Mouse (Mus musculus): Measurements from ENCODE around the gene Csdc2.
"Not testable (repeated sequence)": the region's sequence is repeated elsewhere in the genome, so short reads cannot be mapped to it uniquely, and the experiment has no call there.

Csdc2 gene

GRCm38 (mm10) chr15:81954716-81955115, 18.2 kb downstream of the Csdc2 start:
- no peak for DNase-seq (ENCODE audit: low spot score in 2 of 2)

- DNase-seq (ENCODE audit: low spot score in 2 of 2), result no peak
Measured at GRCm38 (mm10) chr15:81955414-81955813, 18.9 kb downstream of the Csdc2 start.

DNA sequence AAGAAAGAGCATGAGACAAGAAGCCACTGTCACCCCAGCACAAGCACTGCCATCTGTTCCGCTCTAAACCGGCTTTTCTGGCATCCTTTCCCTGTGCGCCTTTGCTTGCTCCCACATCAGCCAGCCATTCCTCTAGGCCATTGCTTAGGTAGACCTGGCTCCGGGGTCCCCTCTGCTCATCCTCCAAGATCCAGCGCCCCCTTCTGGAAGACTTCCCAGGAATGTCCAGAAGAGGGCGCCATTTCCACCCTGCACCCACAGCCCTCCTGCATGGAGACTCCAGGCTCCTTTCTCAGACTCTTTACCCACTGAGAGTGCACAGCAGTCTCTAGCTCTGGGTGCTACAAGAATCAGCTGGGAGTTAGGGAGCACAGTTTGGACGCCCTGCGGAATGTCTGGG, 19.9 kb downstream of the Csdc2 start:
- no peak for DNase-seq (ENCODE audit: low spot score in 2 of 2)

GRCm38 (mm10) chr15:81957598-81957997, 21.0 kb downstream of the Csdc2 start:
- no peak for DNase-seq (ENCODE audit: low spot score in 2 of 2)

DNA sequence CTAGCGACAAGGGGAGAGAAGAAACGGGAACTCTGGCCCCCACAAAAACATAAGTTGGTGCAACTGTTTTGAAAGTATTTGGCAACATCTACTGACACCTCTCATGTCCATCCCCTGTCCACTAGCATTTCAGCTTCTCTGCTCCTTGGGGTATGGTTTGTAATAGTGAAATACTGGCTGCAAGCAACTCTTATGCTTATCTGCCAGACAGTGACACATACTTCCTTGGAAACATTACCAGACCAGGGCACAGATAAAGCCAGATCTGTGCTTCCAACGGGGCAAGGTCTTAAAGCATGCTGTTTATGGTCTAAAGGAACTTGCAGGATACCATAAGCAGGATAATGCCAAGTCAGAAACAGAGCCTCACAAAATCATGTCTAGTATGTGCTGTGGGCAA, 22.3 kb downstream of the Csdc2 start:
- DNase-seq (ENCODE audit: low spot score in 2 of 2), result no peak

DNA sequence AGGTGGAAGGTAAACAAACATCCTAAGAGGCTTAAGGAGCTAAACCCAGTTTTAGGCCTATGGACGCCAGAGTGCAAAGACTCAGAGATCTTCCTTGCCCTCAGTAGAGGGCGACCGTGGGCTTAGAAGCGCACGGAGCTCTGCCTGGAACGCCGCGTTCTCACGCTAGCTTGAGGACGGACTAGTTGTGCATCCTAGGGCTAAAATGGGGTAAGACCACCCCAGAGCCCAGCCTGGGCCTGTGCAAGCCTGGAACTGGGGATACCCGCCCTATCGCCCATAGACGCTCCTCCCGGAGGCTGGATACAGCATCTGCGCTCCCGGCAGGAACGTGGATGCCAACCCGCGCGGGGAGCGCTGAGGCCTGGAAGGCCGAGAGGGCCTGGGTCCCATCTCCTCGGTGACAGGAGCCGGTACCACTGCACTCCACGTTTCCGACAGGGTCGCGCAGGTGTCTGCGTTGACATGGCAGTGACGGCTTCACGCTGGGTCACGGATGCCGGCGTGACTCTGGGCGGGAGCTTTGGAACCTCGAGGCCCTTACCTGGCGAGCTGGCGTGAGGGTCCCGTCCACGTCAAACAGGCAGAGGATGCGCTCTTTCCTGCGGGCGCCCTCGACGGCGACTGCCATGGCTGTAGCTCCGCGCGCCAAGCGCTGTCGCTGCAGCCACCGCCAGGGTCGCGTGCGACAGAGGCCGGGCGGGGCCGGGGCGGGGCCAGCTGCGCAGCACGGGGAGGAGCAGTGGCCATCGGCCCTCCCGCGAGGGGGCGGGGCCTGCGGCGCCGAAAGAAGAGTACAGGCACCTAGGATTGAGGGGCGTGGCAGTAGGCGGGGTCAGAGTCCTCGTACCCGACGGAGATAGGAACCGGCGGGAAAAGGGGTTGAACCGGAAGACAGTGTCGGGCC, 23.9 kb downstream of the Csdc2 start, which contains the start of gene Pmm1:
Gene Pmm1 (minus strand): TSS at position 760 of the 907 bp plus-strand sequence.
- peak; percentile 96 to 98 for DNase-seq (ENCODE audit: low spot score in 2 of 2)

DNA sequence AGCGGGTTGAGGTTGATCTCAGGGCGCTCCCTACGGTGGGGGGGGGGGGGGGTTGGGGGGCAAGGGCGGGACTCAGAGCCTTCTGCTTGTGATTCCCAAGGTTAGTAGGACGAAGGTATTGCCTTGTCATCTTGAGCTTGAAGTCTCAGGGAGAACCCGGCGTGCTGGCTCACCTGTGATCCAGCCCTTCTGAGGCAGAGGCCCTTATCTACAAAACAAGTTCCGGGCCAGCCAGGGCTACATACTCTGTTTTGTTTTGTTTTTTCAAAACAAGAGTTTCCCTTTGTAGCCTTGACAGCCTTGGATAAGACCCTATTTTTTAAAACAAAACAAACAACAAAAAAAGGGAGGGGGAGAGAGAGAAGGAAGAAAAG, 24.5 kb downstream of the Csdc2 start:
- DNase-seq (ENCODE audit: low spot score in 2 of 2), result no peak

DNA sequence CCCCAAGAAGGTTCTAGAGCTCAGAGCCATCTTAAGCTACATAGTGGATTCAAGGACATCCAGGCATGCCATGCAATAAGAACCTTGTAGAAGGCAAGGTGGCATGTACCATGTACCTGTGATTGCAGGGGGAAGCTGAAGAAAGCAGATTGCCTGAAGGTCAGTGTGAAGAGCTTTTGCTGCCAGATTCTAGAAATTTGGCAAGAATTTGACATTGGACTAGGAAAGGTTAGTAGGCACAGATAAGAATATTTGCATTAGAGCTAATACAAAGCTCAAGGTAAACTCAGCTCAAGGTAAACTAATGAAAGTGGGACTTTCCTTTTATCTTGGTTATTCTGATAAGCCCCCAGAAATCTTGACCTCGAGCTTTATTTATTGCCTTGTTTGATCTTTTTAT, 27.7 kb downstream of the Csdc2 start:
- DNase-seq (ENCODE audit: low spot score in 2 of 2), result no peak

DNA sequence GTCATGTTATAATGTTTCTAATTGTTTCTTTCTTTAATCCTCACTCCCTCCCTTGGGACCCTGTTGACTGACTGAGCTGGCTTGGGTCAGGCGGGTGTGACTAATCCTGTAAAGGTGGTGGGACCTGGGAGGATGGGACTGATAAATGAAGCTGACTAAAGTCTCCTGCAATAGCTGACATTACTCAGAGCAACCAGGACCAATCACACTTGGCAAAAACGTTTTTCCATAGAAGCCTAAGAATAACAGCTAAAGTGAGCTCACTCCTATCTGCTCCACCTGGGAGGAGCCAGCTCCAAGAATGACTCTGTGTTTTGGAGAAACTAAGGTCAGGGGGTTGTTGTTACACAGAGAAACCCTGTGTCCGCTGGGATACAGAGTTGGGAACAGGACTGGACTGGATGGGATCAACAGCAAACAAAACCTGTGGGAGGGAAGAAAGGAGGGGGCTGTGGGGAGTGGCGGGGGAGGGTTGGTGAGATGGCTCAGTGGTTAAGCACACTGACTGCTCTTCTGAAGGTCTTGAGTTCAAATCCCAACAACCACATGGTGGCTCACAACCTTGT, 28.5 kb downstream of the Csdc2 start:
- DNase-seq (ENCODE audit: low spot score in 2 of 2), result no peak

GRCm38 (mm10) chr15:81966062-81966829, 29.7 kb downstream of the Csdc2 start:
- DNase-seq (ENCODE audit: low spot score in 2 of 2), result no peak

DNA sequence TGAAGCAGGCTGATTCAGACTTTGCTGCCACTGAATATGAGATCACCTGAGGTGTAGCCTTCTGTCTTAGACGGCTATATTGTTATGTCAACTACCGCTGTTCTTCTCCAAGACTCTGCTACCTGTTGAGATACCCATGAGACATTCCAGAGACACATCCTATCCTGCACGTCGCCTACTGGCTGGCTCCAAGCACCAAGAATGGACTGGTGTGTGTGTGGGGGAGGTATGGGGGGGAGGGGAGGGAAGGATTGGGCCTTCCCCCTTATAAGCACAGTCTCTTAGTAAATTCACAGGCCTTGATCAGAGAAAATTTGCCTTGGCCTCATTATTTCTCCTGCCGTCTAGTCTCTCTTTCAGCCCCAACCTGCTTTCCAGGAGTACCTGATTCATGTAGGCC, 31.3 kb downstream of the Csdc2 start:
- DNase-seq (ENCODE audit: low spot score in 2 of 2), result no peak

DNA sequence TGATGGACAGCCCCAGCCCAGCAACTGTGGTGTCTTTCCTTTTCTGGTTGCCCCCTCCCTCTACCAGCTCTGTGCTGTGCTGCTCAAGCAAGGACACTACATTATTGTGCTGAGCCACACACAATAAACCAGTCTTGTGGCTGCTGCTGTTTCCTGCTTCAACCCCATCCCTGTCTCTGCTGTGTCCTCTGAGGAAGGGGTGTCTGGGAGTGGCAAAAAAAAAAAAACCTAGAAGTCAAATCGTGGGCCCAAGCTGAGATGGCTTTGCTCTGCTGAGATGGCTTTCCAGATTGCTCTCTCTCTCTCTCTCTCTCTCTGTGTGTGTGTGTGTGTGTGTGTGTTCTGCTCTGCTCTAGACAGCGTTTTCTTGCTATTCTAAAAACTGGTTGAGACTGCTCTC, 31.9 kb downstream of the Csdc2 start:
- DNase-seq (ENCODE audit: low spot score in 2 of 2), result no peak

GRCm38 (mm10) chr15:81969173-81969572, 32.6 kb downstream of the Csdc2 start:
- DNase-seq (ENCODE audit: low spot score in 2 of 2), result peak in 1 of 2 experiments; percentile 19

DNA sequence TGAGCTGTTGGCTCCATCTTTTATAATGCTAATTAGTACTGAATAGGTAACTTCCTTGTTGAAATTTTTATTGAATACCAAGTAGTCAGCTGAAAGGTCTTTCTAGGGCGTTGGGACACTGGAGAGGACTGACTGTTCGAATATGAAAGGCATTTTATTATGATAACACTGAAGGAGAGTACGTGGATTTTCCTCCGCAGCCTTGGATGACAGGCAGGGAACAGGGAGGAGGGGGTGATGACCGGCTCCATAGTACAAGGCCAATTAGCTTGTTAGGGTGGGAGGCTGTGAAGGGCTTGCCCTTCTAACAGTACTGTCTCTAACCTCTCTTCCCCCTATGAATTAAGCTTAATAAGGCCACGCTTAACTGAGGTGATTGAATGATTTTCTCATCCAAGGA, 33.1 kb downstream of the Csdc2 start:
- DNase-seq (ENCODE audit: low spot score in 2 of 2), result not testable (repeated sequence)

DNA sequence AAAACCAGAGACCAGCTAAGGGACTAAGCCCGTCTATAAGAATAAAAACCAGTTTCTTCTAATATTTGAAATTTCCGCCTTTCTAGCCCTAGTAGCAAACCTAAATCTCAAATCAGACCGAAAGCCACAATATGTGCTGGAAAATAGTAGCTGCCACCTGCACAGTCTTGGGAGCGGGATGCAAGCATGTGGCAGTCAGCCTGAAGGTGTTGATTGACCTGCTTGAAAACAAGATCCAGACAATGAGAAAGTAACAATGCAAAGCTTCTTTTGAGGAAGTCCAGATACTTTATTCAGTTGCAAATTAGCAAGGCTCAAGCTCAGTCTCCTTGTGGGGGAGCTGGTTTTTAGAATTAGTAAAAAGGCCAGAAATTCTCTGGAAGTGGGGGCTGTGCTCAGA, 33.9 kb downstream of the Csdc2 start:
- not testable (repeated sequence) for DNase-seq (ENCODE audit: low spot score in 2 of 2)

DNA sequence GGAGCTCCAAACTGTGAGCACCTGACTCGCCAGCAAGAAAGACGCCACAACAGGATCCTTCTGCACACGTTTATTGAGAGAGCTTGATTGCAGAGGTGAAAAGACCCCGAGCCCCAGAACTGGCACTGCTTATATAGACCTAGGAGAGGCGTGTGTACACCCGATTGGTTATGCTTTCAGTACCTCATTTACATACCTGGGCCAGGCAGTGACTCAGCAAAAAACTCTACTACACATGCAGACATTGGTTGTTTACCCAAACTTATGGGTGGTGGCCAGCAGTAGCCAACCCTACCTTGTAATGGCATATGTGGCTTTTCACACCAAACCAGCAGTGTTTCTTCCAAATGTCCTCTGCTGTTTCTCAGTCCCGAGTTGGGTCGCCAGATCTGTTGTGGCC, 38.6 kb downstream of the Csdc2 start:
- not testable (repeated sequence) for DNase-seq (ENCODE audit: low spot score in 2 of 2)

- DNase-seq (ENCODE audit: low spot score in 2 of 2), result no peak
Measured at GRCm38 (mm10) chr15:81980321-81980720, 43.8 kb downstream of the Csdc2 start, which contains the start of gene 1700029P11Rik. TSS of gene 1700029P11Rik (plus strand) at chr15:81980540.

DNA sequence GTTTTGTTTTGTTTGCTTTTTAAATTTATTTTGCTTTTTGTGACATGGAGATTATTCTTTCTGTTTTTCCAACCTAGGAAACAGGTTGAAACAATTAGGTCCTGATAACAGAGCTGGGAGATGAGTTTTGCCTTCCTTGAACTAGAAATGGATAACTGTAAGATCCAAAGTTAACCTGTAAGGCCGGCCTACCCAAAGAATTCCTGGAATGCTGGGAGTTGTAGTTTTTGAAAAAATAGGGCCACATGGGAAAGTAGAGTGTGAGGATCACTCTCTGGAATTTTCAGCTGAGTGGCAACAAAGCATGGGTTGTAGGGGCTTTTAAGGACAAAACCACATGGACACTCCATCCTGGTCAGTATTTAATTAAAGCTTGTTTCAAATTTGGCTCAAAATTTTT, 45.6 kb downstream of the Csdc2 start:
- no peak for DNase-seq (ENCODE audit: low spot score in 2 of 2)

DNA sequence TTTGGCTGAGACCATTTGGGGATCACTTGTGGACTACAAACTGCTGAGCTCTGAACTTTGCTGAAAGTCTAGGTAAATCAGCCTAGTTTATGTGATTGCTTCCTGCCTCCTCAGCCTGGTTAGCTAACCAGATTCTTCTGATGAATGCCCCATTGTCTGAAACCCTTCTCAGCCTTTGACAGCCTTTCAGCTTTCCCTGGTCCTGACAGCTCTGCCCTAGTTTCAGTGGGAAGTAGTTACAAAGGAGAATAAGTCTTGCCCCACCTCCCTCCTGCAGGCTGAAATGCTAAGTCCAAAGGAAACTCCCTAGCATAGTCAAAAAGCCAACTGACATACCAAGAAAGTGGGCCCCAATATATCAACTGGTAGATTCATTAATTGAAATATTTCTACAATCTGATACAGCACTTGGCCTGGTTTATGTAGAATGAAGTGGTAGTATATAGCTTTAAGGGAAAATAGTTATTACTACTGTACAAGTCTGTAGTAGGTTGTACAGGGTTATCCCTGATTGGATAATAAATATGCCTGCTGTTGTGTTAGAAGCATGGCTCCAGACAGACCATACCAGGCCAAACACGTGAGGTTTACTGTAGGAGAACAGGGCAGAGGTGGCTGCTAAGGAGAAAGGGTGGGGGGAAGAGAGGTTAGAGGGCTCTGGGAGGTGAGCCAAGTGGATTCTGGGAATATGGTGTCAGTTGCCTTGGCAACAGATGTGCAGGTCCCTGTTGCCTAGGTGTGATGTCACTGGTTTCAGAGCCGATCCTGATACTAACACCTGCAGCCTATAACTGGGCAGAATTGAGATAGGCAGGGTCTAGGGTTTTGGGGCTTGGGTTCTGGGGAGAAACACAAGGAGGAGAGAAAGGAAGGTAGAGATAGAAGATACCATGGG, 49.0 kb downstream of the Csdc2 start:
- no peak for DNase-seq (ENCODE audit: low spot score in 2 of 2)

- no peak for DNase-seq (ENCODE audit: low spot score in 2 of 2)
Measured at GRCm38 (mm10) chr15:81987646-81988045, 51.1 kb downstream of the Csdc2 start, which contains the start of gene Xrcc6. TSS of gene Xrcc6 (plus strand) at chr15:81987835.

GRCm38 (mm10) chr15:81989371-81990062, 53.0 kb downstream of the Csdc2 start:
- peak; percentile 85 to 92 for DNase-seq (ENCODE audit: low spot score in 2 of 2)

All from heart, adult 9 months (tissue).